Mouse (Mus musculus): ENCODE measurements around the gene Kif16b. TPM values are rescaled to one million over a fixed set of nuclear protein-coding genes. Genes with fewer than 3 reads are reported as not detected.

Kif16b gene
- polyA plus RNA-seq, 1 experiment from 2014 or later, result 9.4 TPM

- Histone ChIP-seq H3K27me3 (replicated peaks) (no peaks in the 10 kb centered on the region), H3K9ac (no peak overlapping the region), H3K27ac (replicated peaks) (no peak overlapping the region), H3K9me3 (no peaks in the 10 kb centered on the region), H3K4me3 (no peak overlapping the region), H3K4me1 (peaks cover 8% of the 10 kb centered on the region; the same call in 1 of the 2 replicates), H3K4me2 (no peak overlapping the region), H3K36me3 (no peaks in the 10 kb centered on the region)
- WGBS, result 71% methylated on average over 1 of the region's 1 CpGs
- no peak for ATAC-seq (ENCODE audit: extremely low read depth, insufficient number of reproducible peaks, low FRiP score, low TSS enrichment)
Measured at GRCm38 (mm10) chr2:142893780-142894179, 7.6 kb downstream of the Kif16b start.

DNA sequence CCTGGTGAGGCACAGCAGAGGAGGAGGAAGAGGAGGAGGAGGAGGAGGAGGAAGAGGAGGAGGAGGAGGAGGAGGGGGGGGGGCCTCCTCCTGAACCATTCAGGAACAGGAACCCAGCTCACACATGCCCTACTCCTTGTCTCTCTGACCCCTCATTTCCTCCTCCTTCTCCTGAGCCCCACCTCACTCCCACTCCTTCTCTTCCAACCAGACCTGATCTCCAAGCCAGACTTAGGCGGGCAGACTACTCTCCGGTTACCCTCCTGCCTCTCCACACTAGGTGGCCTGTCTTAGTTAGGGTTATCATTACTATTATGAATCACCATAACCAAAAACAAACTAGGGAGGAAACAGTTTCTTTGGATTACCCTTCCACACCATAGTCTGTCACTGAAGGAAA is 10.0 kb downstream of the Kif16b start:
- Histone ChIP-seq H3K9me3 (no peaks in the 10 kb centered on the region), H3K27me3 (replicated peaks) (no peaks in the 10 kb centered on the region), H3K9ac (no peak overlapping the region), H3K4me1 (peaks cover 8% of the 10 kb centered on the region; the same call in 1 of the 2 replicates), H3K4me2 (no peak overlapping the region), H3K27ac (replicated peaks) (no peak overlapping the region), H3K4me3 (no peak overlapping the region), H3K36me3 (no peaks in the 10 kb centered on the region)
- 76% methylated on average over 2 of the region's 2 CpGs for WGBS
- ATAC-seq (ENCODE audit: extremely low read depth, insufficient number of reproducible peaks, low FRiP score, low TSS enrichment), result no peak

DNA sequence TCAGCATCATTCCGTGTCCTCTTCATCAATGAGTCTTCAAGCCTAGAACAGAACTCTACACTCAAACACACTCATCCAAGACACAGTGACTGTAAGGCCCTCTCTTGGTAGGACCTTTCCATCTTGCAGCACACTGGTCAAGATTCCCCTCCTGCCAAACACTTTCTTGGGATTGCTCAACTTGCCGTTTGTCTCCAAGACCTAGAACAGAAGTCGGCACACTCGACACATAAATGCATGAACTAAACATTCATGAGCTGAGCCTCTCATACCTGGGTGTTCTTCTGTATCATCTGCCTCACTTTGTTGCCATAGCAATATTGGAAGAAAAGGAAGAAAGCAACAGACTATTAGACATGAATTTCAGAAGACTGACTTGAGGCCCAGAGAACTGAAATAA is 16.9 kb downstream of the Kif16b start:
- H3K9me3 ChIP-seq, result no peaks in the 10 kb centered on the region
- no peak for ATAC-seq (ENCODE audit: extremely low read depth, insufficient number of reproducible peaks, low FRiP score, low TSS enrichment)
- no peak overlapping the region for H3K27ac ChIP-seq (replicated peaks)
- WGBS, result 81% methylated on average over 4 of the region's 4 CpGs
- no peak overlapping the region for H3K9ac ChIP-seq
- no peaks in the 10 kb centered on the region for H3K36me3 ChIP-seq
- no peaks in the 10 kb centered on the region for H3K27me3 ChIP-seq (replicated peaks)
- no peak overlapping the region for H3K4me2 ChIP-seq
- H3K4me1 ChIP-seq, result peaks cover 41% of the 10 kb centered on the region
- H3K4me3 ChIP-seq, result no peak overlapping the region

DNA sequence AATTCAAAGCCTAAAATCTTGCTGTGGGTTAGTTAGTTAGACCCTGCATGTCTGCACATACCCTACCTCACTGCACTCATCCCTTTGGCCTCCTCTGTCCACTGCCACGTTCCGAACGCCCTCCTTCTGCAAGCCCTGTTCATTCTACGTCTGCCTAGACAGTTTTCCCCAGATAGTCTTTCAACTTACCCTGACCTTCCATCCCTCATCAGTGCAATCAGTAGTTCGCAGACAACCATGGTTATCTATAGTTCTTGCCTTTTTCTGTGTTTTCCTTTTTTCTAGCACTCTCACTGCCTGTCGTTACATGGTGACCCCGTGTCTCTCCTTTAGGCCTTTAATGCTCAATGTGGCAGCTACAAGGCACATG is 17.7 kb downstream of the Kif16b start:
- no peak for ATAC-seq (ENCODE audit: extremely low read depth, insufficient number of reproducible peaks, low FRiP score, low TSS enrichment)
- Histone ChIP-seq H3K4me1 (peaks cover 45% of the 10 kb centered on the region), H3K4me2 (no peak overlapping the region), H3K36me3 (no peaks in the 10 kb centered on the region), H3K4me3 (no peak overlapping the region), H3K9me3 (no peaks in the 10 kb centered on the region), H3K9ac (no peak overlapping the region), H3K27me3 (replicated peaks) (no peaks in the 10 kb centered on the region), H3K27ac (replicated peaks) (no peak overlapping the region)
- WGBS, result 57% methylated on average over 7 of the region's 7 CpGs

DNA sequence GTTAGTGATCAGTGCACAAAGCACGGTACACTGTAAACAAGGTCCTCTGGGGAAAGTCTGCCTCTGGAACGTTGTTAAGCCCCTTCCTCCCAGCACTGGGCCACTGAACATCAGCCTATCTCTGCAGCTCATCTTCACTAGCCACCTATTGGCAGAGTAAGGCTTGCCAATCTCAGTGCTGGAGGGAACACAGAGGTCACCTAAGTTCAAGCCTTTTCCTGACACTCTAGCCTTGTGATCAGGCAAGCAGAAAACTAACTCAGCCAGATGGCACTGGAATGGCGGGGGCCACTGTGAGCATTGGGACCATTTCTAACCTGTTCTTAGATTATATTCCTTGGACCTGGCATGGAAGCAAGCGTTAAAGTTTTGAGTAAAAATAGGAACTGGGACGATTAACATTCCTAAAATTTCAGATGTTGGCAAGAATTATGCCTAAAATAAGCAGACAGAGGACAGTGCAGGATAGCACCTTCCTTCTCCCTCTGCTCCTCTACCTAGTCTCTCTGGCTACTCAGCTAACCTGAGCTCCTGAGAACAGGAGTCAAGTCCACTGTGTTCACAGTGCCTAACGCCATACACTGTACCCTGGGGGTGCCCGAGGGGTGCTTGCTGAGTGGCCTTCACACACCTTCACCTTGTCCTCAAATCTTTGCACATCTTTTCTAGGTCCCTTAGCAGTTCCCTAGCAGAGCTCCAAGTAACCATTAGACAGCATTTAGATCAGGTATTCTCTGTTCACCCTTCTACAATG is 18.3 kb downstream of the Kif16b start:
- Histone ChIP-seq H3K4me1 (peaks cover 45% of the 10 kb centered on the region), H3K36me3 (no peaks in the 10 kb centered on the region), H3K27ac (replicated peaks) (no peak overlapping the region), H3K4me3 (no peak overlapping the region), H3K27me3 (replicated peaks) (no peaks in the 10 kb centered on the region), H3K4me2 (no peak overlapping the region), H3K9ac (no peak overlapping the region), H3K9me3 (no peaks in the 10 kb centered on the region)
- WGBS, result 60% methylated on average over 7 of the region's 7 CpGs
- ATAC-seq (ENCODE audit: extremely low read depth, insufficient number of reproducible peaks, low FRiP score, low TSS enrichment), result no peak

DNA sequence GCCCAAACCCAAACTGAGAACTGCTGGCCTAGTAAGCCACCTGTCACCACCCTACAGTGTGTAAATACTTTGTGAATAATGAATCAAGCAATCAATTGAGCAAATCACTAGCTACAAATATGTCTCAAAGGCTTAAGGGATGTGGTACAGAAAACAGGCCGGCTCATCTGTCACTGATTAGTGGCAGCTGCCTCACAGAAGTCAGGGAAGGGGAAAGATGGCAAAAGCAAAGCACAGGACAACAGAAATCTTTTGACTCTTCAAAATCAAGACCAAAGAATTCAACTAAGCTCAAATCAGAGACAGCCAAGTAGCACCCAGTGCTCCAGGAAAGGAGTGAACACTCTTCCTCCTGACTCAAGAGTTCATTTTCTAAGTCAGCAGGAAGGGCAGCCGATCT is 18.9 kb downstream of the Kif16b start:
- peaks cover 45% of the 10 kb centered on the region for H3K4me1 ChIP-seq
- H3K4me3 ChIP-seq, result no peak overlapping the region
- no peaks in the 10 kb centered on the region for H3K36me3 ChIP-seq
- no peaks in the 10 kb centered on the region for H3K9me3 ChIP-seq
- no peak overlapping the region for H3K9ac ChIP-seq
- H3K27ac ChIP-seq (replicated peaks), result no peak overlapping the region
- no peak for ATAC-seq (ENCODE audit: extremely low read depth, insufficient number of reproducible peaks, low FRiP score, low TSS enrichment)
- no peaks in the 10 kb centered on the region for H3K27me3 ChIP-seq (replicated peaks)
- no peak overlapping the region for H3K4me2 ChIP-seq
- 61% methylated on average over 2 of the region's 2 CpGs for WGBS

GRCm38 (mm10) chr2:142881177-142881576 is 20.2 kb downstream of the Kif16b start:
- Histone ChIP-seq H3K27me3 (replicated peaks) (no peaks in the 10 kb centered on the region), H3K4me2 (no peak overlapping the region), H3K4me3 (no peak overlapping the region), H3K9ac (0 out of 2 replicates have a peak overlapping the region, but pooled peaks have one; percentile 9), H3K9me3 (no peaks in the 10 kb centered on the region), H3K36me3 (no peaks in the 10 kb centered on the region), H3K4me1 (peaks cover 49% of the 10 kb centered on the region), H3K27ac (replicated peaks) (0 out of 2 replicates have a peak overlapping the region, but pooled peaks have one; percentile 42)
- ATAC-seq (ENCODE audit: extremely low read depth, insufficient number of reproducible peaks, low FRiP score, low TSS enrichment), result no peak
- 28% methylated on average over 4 of the region's 4 CpGs for WGBS

- 67% methylated on average over 8 of the region's 8 CpGs for WGBS
- H3K9me3 ChIP-seq, result no peaks in the 10 kb centered on the region
- H3K27ac ChIP-seq (replicated peaks), result no peak overlapping the region
- ATAC-seq (ENCODE audit: extremely low read depth, insufficient number of reproducible peaks, low FRiP score, low TSS enrichment), result no peak; the same call in 1 of the 2 replicates
- H3K4me3 ChIP-seq, result no peak overlapping the region
- H3K36me3 ChIP-seq, result no peaks in the 10 kb centered on the region
- H3K27me3 ChIP-seq (replicated peaks), result no peaks in the 10 kb centered on the region
- peaks cover 57% of the 10 kb centered on the region for H3K4me1 ChIP-seq
- H3K4me2 ChIP-seq, result no peak overlapping the region
- no peak overlapping the region for H3K9ac ChIP-seq
Measured at GRCm38 (mm10) chr2:142879257-142879818, 22.0 kb downstream of the Kif16b start.

DNA sequence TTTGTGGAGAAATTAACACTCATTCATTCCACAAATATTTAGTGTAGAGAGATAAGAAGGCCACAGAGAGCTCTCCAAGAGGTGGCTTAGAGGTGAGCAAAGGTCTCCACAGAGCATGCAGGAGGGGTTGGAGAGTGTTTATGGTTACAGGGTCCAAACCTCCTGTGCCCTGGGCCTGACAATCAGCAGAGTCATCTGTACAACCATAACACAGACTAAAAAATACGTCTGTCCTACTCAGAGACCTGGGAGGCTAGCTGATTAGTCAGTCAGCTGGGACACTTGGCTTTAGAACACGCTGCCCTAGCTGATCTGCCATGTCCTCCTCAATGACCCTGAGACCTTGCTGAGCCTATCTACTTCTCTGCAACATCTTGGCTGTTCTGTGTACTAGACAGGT is 24.7 kb downstream of the Kif16b start:
- Histone ChIP-seq H3K4me2 (no peak overlapping the region), H3K4me3 (no peak overlapping the region), H3K27me3 (replicated peaks) (no peaks in the 10 kb centered on the region), H3K27ac (replicated peaks) (no peak overlapping the region), H3K4me1 (peaks cover 39% of the 10 kb centered on the region), H3K9ac (no peak overlapping the region), H3K9me3 (no peaks in the 10 kb centered on the region), H3K36me3 (no peaks in the 10 kb centered on the region)
- 49% methylated on average over 2 of the region's 2 CpGs for WGBS
- no peak for ATAC-seq (ENCODE audit: extremely low read depth, insufficient number of reproducible peaks, low FRiP score, low TSS enrichment)

- no peak overlapping the region for H3K4me2 ChIP-seq
- no peaks in the 10 kb centered on the region for H3K36me3 ChIP-seq
- H3K27me3 ChIP-seq (replicated peaks), result no peaks in the 10 kb centered on the region
- no peak overlapping the region for H3K4me3 ChIP-seq
- H3K9me3 ChIP-seq, result no peaks in the 10 kb centered on the region
- H3K27ac ChIP-seq (replicated peaks), result no peak overlapping the region
- no peak overlapping the region for H3K9ac ChIP-seq
- H3K4me1 ChIP-seq, result peaks cover 32% of the 10 kb centered on the region
- 61% methylated on average over 4 of the region's 4 CpGs for WGBS
- no peak for ATAC-seq (ENCODE audit: extremely low read depth, insufficient number of reproducible peaks, low FRiP score, low TSS enrichment)
Measured at GRCm38 (mm10) chr2:142875936-142876335, 25.4 kb downstream of the Kif16b start.

DNA sequence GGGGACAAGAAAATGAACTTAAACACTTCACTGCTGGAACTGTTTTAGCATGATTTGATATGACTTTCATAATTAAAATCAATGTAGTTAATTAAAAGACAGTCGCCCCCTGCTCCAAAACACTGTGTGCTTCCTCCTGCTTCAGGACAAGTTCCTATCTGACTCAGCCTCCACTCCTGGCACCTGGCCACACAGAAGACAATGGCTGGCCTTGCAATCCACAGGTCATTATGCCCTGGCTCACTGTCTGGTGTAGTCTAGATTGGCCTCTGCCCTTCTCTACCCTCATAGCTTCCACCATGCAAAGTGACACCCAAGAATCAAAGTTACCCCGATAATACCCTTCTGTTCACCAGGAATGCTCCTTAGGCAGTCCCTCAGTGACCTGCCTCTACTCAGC is 26.8 kb downstream of the Kif16b start:
- no peaks in the 10 kb centered on the region for H3K27me3 ChIP-seq (replicated peaks)
- H3K9me3 ChIP-seq, result no peaks in the 10 kb centered on the region
- 75% methylated on average over 2 of the region's 2 CpGs for WGBS
- H3K4me1 ChIP-seq, result peaks cover 18% of the 10 kb centered on the region
- no peak overlapping the region for H3K4me2 ChIP-seq
- H3K27ac ChIP-seq (replicated peaks), result no peak overlapping the region
- no peaks in the 10 kb centered on the region for H3K36me3 ChIP-seq
- H3K4me3 ChIP-seq, result no peak overlapping the region
- no peak for ATAC-seq (ENCODE audit: extremely low read depth, insufficient number of reproducible peaks, low FRiP score, low TSS enrichment)
- no peak overlapping the region for H3K9ac ChIP-seq

DNA sequence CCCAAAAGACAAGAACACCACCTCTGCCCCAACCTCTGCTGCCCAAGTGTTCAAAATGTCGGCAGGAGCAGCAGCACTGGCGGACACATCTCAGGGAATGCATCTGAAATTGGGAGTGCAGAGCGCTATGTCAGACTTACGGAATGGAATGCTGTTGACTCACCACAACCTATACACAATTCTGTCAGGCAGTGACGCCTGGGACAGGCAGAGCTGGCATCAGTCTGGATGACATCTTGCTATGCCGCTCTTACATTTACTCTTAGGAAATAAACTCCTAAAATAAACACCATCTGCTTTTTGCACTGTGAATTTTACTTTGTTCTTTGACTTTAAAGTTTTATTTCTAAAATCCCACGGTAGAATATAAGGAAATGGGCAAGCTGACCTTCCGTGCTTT is 31.3 kb downstream of the Kif16b start:
- H3K9me3 ChIP-seq, result no peaks in the 10 kb centered on the region
- ATAC-seq (ENCODE audit: extremely low read depth, insufficient number of reproducible peaks, low FRiP score, low TSS enrichment), result no peak
- no peak overlapping the region for H3K4me2 ChIP-seq
- no peaks in the 10 kb centered on the region for H3K27me3 ChIP-seq (replicated peaks)
- peaks cover 1% of the 10 kb centered on the region; the same call in 1 of the 2 replicates for H3K36me3 ChIP-seq
- H3K4me3 ChIP-seq, result no peak overlapping the region
- H3K9ac ChIP-seq, result no peak overlapping the region
- 78% methylated on average over 8 of the region's 8 CpGs for WGBS
- H3K4me1 ChIP-seq, result peaks cover 8% of the 10 kb centered on the region
- H3K27ac ChIP-seq (replicated peaks), result no peak overlapping the region
